Mouse (Mus musculus) embryonic facial prominence, embryonic 13.5 days (tissue): Measurements from ENCODE around the gene Plppr4. TPM values are rescaled to one million over a fixed set of nuclear protein-coding genes. Genes with fewer than 3 reads are reported as not detected.

Experiments
- microRNA-seq: library from miRNA; unstranded; fragments of <30 nt; microRNA quantifications from one replicate; pipeline ENCODE4, GENCODE M21; 2016
- polyA plus RNA-seq: library from polyadenylated mRNA; unstranded; fragments of >200 nt; fragmentation: Nextera tagmentation; extraction: Ambion mirVana; gene quantifications from 2 replicates; pipeline ENCODE4 v1.2.1, GENCODE M21; 2015

Plppr4 gene
- polyA plus RNA-seq, 1 experiment from 2014 or later = 0.69 TPM

Small RNA genes lying within 50 kb of the gene (microRNA-seq; reads per million reads assigned to microRNA genes)
- not detected for gene Gm22408

Other genes with a start within 250 kb of the Plppr4 start
- gene Plppr5, start 214.0 kb upstream of the Plppr4 start, polyA plus RNA-seq = 0.36 and 0.48 TPM in 2 replicates